Mouse (Mus musculus) G1E (cell line): ENCODE results near the gene Pigt.

ENCODE experiments used
- CTCF ChIP-seq: IDR thresholded peaks from 2 replicates; pipeline ENCODE4 v1.5.1; 2012; ENCODE audit warnings: low read depth, low read length, inconsistent platforms, mixed read lengths
- GATA1 ChIP-seq: IDR thresholded peaks from 2 replicates; pipeline ENCODE4 v1.6.1; 2012; ENCODE audit warnings: borderline replicate concordance, low read length, inconsistent platforms, mixed read lengths

GRCm38 (mm10) chr2:164465161-164465560, 32.2 kb upstream of the Pigt start:
- no peak for TF ChIP-seq CTCF
- no peak for TF ChIP-seq GATA1
